Mouse (Mus musculus) heart, embryonic 13.5 days (tissue): ENCODE results near the gene Elavl3. TPM values are rescaled to one million over a fixed set of nuclear protein-coding genes. Genes with fewer than 3 reads are reported as not detected.

Experiments
- ATAC-seq: fragments of 200-750 bp; cut with Nextera tagmentation; 2 replicates; pipeline ENCODE4 v1.8.0; 2017; ENCODE audit warnings: moderate TSS enrichment; ENCODE audit not compliant: insufficient number of reproducible peaks, low FRiP score, low TSS enrichment; ENCODE audit errors: extremely low read depth
- H3K27ac ChIP-seq: fragments of 300-500 bp; sonication (generic); replicated peaks from 2 replicates; pipeline ENCODE4 v1.5.1; 2015; ENCODE audit warnings: moderate library complexity, mild to moderate bottlenecking, inconsistent platforms
- H3K27me3 ChIP-seq: fragments of 300-500 bp; sonication (generic); replicated peaks from 2 replicates; pipeline ENCODE4 v1.6.1; 2015; ENCODE audit warnings: mild to moderate bottlenecking, inconsistent platforms
- H3K36me3 ChIP-seq: fragments of 300-500 bp; sonication (generic); 2 replicates; pipeline ENCODE4 v1.6.1; 2015; ENCODE audit warnings: mild to moderate bottlenecking, inconsistent platforms
- H3K4me1 ChIP-seq: fragments of 300-500 bp; sonication (generic); 2 replicates; pipeline ENCODE4 v1.6.1; 2015; ENCODE audit warnings: inconsistent platforms
- H3K4me2 ChIP-seq: fragments of 300-500 bp; sonication (generic); 2 replicates; pipeline ENCODE4 v1.6.1; 2015; ENCODE audit warnings: inconsistent platforms, mild to moderate bottlenecking, moderate library complexity
- H3K4me3 ChIP-seq: fragments of 300-500 bp; sonication (generic); 2 replicates; pipeline ENCODE4 v1.5.1; 2015; ENCODE audit warnings: moderate library complexity, mild to moderate bottlenecking, inconsistent platforms
- H3K9ac ChIP-seq: fragments of 300-500 bp; sonication (generic); 2 replicates; pipeline ENCODE4 v1.6.1; 2015; ENCODE audit warnings: inconsistent platforms, mild to moderate bottlenecking, moderate library complexity
- H3K9me3 ChIP-seq: fragments of 300-500 bp; sonication (generic); 2 replicates; pipeline ENCODE4 v1.6.1; 2016; ENCODE audit warnings: inconsistent platforms
- WGBS: fragments of 180-500 bp; shearing (Covaris S2); methylation state at CpG from one replicate; pipeline ENCODE4 v1.1.7; 2015; ENCODE audit warnings: mixed read lengths; 5-methylcytosine and 5-hydroxymethylcytosine counted together
- polyA plus RNA-seq: library from polyadenylated mRNA; unstranded; fragments of >200 nt; fragmentation: Nextera tagmentation; extraction: Ambion mirVana; gene quantifications from 2 replicates; pipeline ENCODE4 v1.2.1, GENCODE M21; 2015

Elavl3 gene
- polyA plus RNA-seq, 1 experiment from 2014 or later = 0.41 TPM

DNA sequence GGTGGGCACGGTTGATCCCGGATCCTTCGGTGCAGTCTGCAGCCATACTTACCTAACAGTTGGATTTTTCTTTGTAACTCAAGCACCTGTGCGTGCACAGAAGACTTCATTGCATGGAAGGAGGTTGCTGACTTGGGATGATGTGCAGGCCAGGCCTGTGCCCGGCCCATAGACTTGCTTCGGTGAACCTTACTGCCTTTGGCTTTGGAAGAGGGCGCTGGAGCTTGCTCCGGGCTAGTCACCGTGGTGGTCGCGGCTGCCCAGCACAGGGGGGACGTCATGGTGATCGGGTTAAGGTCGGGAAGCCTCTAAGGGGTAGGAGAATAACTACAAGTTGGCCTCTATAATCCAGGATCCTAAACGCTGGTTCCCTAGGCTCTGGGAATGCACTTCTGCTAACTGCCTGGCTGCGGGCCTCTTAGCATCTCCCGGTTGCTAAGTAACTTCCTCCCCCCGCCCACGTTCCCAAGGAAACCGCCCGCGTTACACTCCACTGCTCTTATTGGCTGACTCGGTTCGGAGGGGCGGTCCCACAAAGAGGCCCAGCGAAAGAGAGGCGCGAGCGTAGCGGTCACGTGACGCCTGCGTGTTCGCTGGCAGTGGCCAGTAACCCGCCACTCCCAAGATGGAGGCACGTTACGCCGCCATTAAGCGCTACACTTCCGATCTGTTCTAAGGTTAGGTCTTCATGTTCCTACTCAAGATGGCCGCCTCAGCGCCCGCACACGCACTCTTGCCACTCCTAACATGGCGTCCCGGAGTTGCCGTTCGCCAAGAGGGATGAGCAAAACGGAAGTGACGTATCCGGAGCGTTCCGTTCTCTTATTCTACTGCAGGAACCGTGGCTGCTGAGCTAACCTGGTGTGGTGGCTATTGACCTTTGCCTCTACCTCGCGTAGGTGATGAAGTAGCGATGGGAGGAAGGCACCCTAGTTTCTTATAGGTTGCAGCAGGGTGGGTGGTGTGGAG, 49.3 kb downstream of the Elavl3 start, which contains the start of the genes Ccdc151 and Prkcsh:
Gene Ccdc151 (minus strand): TSS at position 441 of the 969 bp plus-strand sequence.
Gene Prkcsh (plus strand): TSS at position 613 of the 969 bp plus-strand sequence.
- Histone ChIP-seq H3K27me3 (peaks cover 22% of the 10 kb centered on the region), H3K27ac (peak within 1 kb of the TSS; percentile 68), H3K9ac (peak within 1 kb of the TSS; percentile 85), H3K4me1 (peaks cover 22% of the 10 kb centered on the region), H3K4me2 (peak within 1 kb of the TSS; percentile 93), H3K36me3 (peaks cover 37% of the 10 kb centered on the region), H3K9me3 (no peaks in the 10 kb centered on the region), H3K4me3 (peak within 1 kb of the TSS; percentile 75)
- 7% methylated on average over 57 of the region's 57 CpGs for WGBS
- ATAC-seq = peak; percentile 99

DNA sequence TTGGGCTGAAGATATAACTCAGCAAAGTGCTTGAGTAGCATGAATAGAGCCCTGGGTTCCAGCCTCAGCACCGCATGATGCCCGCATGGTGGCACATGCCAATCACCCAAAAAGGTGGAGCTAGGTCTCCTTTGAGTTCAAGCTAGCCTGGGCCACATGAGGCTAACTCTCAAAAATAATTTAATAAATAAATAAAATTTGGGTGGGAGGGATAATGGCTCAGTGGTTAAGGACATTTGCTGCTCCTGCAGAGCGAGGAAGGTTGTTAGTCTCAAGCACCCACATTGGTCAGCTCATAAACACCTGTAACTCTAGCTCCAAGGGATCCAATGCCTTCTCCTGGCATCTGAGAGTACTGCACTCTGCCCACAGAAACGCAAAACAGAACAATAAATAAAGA, 50.2 kb downstream of the Elavl3 start:
- Histone ChIP-seq H3K27me3 (peaks cover 24% of the 10 kb centered on the region), H3K9ac (no peak overlapping the region), H3K4me2 (no peak overlapping the region), H3K27ac (no peak overlapping the region), H3K4me1 (peaks cover 22% of the 10 kb centered on the region), H3K9me3 (no peaks in the 10 kb centered on the region), H3K36me3 (peaks cover 28% of the 10 kb centered on the region), H3K4me3 (no peak overlapping the region)
- 82% methylated on average over 4 of the region's 4 CpGs for WGBS
- no peak for ATAC-seq

DNA sequence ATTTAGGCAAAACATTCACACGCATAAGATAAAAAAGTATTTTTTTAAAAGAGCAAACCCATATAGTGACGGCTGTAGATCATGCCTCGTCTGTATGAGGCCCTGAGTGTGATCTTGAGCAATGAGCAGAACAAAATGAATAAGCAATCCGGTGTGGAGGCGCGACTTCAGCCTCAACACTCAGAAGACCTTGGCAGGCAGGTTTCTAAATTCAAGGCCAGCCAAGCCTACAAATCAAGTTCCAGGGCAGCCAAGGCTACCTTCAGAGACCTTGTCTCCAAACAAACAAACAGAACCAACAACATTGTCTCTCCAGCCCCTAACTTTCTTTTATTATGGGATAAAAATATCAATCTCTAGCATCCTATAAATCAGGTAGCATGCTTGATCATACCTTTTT, 51.5 kb downstream of the Elavl3 start:
- peaks cover 22% of the 10 kb centered on the region for H3K4me1 ChIP-seq
- no peak overlapping the region for H3K27ac ChIP-seq
- no peak for ATAC-seq
- no peak overlapping the region for H3K9ac ChIP-seq
- no peak overlapping the region for H3K4me3 ChIP-seq
- H3K36me3 ChIP-seq = peaks cover 15% of the 10 kb centered on the region
- no peaks in the 10 kb centered on the region for H3K9me3 ChIP-seq
- peaks cover 26% of the 10 kb centered on the region for H3K27me3 ChIP-seq
- no peak overlapping the region for H3K4me2 ChIP-seq
- WGBS = 85% methylated on average over 6 of the region's 6 CpGs

DNA sequence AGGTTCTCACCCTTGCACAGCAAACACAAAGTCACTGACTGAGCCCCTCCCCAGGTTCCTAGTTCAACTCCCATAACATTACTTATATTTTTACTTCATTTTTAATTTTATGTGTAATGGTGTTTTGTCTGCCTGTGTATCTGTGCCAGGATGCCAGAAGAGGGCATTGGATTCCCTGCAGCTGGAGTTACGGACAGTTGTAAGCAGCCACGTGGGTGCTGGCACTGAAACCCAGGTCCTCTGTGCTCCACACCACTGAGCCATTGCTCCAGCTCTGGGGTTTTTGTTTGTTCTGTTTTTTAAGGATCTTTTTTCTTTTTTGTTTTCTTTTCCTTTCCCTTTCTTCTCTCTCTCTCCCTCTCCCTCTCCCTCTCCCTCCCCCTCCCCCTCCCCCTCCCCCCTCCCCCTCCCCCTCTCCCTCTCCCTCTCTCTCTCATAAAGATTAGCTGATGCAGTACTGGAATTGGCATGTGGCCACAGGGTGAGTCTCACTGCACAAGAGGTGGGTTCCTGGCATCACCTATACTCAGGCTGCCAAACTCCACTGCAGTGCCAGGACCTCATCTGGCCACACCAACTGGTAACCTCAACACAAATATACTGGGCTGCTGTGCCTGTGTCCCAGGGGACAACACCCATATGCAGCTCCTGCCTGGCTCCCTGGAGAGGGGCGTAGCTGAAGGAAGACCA, 55.5 kb downstream of the Elavl3 start:
- peaks cover 62% of the 10 kb centered on the region for H3K27me3 ChIP-seq
- no peak for ATAC-seq
- no peak overlapping the region for H3K4me3 ChIP-seq
- H3K9me3 ChIP-seq = no peaks in the 10 kb centered on the region
- 76% methylated on average over 3 of the region's 3 CpGs for WGBS
- no peak overlapping the region for H3K4me2 ChIP-seq
- no peak overlapping the region for H3K27ac ChIP-seq
- H3K9ac ChIP-seq = no peak overlapping the region
- H3K36me3 ChIP-seq = no peaks in the 10 kb centered on the region
- H3K4me1 ChIP-seq = no peaks in the 10 kb centered on the region

DNA sequence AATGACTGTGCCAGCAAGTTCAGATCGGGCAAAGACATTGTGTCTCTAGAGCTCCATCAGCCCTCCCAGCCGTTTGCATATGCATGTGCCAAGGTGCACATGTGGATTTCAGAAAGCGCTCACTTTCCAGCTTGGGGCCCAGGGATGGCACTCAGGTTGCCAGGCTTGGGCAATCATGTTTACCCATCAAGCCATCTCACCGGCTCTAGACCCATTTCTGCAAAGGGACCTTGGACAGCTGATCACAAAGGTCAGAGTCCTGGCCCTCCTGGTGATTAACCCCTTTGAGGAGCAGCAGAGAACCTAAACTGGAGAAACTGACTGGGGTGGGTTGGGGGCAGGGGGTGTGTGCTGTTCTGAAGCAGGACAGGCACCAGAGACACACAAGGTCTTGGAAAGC, 59.6 kb downstream of the Elavl3 start:
- peaks cover 81% of the 10 kb centered on the region for H3K27me3 ChIP-seq
- no peak overlapping the region for H3K27ac ChIP-seq
- H3K9me3 ChIP-seq = no peaks in the 10 kb centered on the region
- H3K4me2 ChIP-seq = no peak overlapping the region
- no peak overlapping the region for H3K9ac ChIP-seq
- no peak for ATAC-seq
- peaks cover 23% of the 10 kb centered on the region for H3K4me1 ChIP-seq
- 75% methylated on average over 4 of the region's 4 CpGs for WGBS
- no peak overlapping the region for H3K4me3 ChIP-seq
- no peaks in the 10 kb centered on the region for H3K36me3 ChIP-seq

DNA sequence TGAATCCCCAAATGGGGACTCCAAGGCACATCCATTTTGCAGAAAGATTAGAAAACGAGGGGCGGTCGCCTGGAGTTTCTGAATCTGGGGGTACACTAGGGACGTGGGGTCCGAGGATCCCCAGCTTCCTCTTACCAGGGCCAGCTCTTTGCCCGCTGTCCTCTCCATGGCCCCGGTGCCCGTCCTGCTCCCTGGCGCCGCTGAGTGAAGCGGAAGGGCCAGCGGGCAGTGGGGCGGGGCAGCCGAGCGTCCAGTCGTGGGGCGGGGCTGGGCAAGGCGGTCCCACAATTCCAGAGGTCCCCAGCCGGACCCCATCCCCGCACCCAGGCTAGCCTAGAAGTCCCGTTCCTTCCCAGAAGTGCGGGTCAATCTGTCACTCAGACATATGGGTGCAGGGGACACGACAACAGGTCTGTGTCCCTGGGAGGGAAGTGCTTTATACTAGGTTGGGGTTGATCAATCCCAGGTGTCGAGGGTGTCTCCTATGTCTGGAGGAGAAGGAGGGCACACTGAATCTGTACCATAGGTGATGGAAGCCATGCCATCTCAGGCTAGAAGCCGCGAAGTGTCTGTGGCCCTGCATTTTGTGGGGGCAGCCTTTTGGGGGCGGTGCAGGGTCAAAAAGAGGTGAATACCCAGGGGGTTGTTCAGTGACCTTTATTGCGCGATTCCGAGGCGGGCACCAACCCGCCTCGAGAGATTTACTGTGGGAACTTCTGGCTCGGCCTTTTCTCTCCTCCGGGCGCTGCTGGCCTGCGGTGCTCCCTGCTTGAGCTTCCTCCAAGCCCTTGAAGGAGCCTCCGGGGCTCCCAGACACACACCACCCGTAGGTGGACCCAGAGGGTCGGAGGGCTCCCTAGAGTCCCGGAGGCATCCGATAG, 62.4 kb downstream of the Elavl3 start, which contains the start of gene Rgl3:
Gene Rgl3 (minus strand): TSS at position 217 of the 881 bp plus-strand sequence.
- H3K27ac ChIP-seq = no peak within 1 kb of the TSS
- WGBS = under 1% methylated on average over 42 of the region's 42 CpGs
- H3K4me1 ChIP-seq = peaks cover 23% of the 10 kb centered on the region
- H3K4me2 ChIP-seq = peak within 1 kb of the TSS; percentile 88
- H3K36me3 ChIP-seq = no peaks in the 10 kb centered on the region
- H3K27me3 ChIP-seq = peaks cover 97% of the 10 kb centered on the region
- H3K9ac ChIP-seq = peak within 1 kb of the TSS; percentile 75
- H3K4me3 ChIP-seq = peak within 1 kb of the TSS; percentile 58
- H3K9me3 ChIP-seq = no peaks in the 10 kb centered on the region
- ATAC-seq = no peak

DNA sequence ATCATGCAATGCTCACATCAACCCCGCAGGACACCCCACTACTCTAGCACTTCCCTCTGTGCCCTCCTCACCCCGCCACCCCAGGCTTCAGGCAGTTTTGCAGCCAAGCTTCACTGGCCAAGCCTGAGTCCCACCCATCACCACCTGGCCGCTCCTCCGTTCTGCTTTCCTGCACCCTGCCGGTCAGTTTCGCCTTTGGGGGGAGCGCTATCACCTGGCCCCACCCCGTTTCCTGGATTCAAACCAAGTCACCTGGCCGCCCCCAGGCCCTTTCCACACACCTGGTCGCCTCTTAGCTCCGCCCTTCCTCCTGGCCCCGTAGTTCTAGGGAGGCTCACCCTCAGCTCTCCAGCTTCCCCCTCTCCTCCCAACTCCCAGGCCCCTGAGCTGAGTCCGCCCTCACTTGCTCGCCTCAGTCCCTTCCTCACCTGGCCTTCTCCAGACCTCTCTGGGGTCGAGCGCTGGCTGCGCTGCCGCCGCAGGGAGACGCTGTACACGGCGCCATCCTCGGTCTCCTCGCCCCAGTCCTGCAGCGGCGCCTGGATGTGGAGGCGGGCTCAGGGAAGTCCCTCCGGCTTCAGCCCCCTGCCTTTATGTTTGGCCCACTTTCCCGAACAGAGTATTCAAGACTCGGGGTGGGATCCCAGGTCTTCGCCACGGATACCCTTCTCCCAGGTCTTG, 63.3 kb downstream of the Elavl3 start:
- Histone ChIP-seq H3K4me1 (peaks cover 23% of the 10 kb centered on the region), H3K9me3 (no peaks in the 10 kb centered on the region), H3K4me3 (peak overlapping the region; percentile 58), H3K9ac (peak overlapping the region; percentile 75), H3K27me3 (peaks cover 99% of the 10 kb centered on the region), H3K4me2 (peak overlapping the region; percentile 88), H3K36me3 (no peaks in the 10 kb centered on the region), H3K27ac (no peak overlapping the region)
- 2% methylated on average over 32 of the region's 32 CpGs for WGBS
- no peak for ATAC-seq

DNA sequence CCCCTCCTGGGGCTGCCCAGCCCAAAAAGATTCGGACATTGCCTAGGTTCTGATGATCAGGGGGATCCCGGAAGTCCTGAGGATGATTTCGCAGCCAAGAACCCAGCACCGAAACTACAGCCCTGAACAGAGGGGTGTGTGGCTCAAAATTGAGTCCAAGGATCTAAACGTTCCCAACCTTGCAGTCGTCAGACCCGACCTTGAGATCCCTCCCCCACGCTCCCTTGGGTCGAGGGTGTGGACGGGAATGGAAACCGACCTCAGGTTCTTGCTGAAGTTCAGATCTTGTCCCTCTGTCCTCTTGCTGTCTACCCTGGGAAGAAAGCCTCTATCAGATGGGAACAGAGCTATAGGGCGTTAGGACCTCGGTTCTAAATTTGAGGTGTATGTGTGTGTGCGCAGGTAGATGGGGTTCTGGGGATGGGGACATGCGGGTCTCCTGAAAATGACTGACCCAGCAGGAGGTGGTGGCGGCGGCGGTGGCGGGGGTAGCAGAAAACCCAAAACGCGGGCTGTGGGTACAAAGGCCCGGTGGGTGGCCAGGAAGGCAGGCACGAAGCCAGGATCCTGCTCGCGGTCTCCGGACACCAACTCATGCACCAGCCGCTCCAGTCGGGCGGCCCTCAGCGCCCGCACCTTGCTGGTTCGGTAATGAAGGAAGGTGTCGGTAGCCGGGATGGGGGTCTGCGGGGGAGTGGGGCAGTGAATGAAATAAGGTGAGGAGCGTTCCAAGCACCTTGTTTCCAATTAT, 64.1 kb downstream of the Elavl3 start:
- Histone ChIP-seq H3K27me3 (peaks cover 99% of the 10 kb centered on the region), H3K9ac (0 out of 2 replicates have a peak overlapping the region, but pooled peaks have one; percentile 75), H3K9me3 (no peaks in the 10 kb centered on the region), H3K4me1 (peaks cover 23% of the 10 kb centered on the region), H3K36me3 (no peaks in the 10 kb centered on the region), H3K4me3 (peak overlapping the region; percentile 58), H3K27ac (no peak overlapping the region), H3K4me2 (peak overlapping the region; percentile 88)
- WGBS = 5% methylated on average over 36 of the region's 36 CpGs
- no peak for ATAC-seq

DNA sequence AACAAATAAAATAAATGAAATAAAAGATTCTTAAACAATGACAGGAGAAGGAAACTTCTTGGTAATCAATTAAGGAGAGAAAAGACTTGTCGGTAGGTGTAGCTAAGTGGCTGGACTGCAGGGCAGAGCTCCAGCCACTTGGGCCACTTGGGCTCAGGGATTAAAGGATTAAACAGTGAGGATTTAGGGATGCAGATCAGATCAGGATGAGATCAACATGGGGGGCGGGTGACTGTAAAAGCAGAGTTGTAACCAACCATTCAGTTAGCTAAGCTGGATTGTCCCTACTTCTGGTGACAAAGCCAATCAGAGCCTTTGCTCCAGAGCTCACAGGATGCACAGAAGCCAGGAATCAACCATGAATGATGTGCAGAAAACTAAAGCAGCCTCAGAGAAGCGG, 67.9 kb downstream of the Elavl3 start:
- Histone ChIP-seq H3K27me3 (peaks cover 94% of the 10 kb centered on the region), H3K9ac (no peak overlapping the region), H3K27ac (no peak overlapping the region), H3K4me3 (no peak overlapping the region), H3K4me2 (no peak overlapping the region), H3K4me1 (peaks cover 12% of the 10 kb centered on the region), H3K36me3 (no peaks in the 10 kb centered on the region), H3K9me3 (no peaks in the 10 kb centered on the region)
- ATAC-seq = no peak
- 14% methylated on average over 3 of the region's 3 CpGs for WGBS
